Mouse (Mus musculus): ENCODE measurements around the gene Epb42. TPM values are rescaled to one million over a fixed set of nuclear protein-coding genes. Genes with fewer than 3 reads are reported as not detected.

Gene Epb42
- polyA plus RNA-seq, 1 experiment = not detected

DNA sequence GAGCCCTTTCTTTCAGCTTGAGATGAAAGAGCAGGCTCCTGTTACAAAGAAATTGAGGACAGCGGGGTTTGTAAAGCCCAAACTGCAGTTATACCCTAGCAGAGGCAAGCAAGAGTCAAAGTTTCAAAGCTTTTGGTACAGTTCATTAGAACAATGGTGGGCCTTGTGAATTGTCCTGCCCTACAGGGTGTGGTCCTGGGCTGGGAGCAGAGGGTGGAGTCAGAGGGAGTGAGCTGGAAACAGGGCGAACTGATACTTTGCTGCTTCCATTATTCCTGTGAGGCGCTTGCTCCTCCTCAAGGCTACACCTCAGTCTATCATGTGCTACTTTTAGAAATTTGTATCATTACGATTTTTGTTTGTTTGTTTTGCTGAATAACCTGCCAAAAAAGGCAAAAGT lies 45.7 kb downstream of the Epb42 start:
- no peak overlapping the region for H3ac ChIP-seq (ENCODE audit: control insufficient read depth, insufficient read length, low read depth)
- no peaks in the 10 kb centered on the region for H3K79me2 ChIP-seq (ENCODE audit: control insufficient read depth, insufficient read depth)
- no peak overlapping the region for H3K4me3 ChIP-seq (ENCODE audit: insufficient read depth, poor library complexity, severe bottlenecking)
- no peaks in the 10 kb centered on the region for H3K79me3 ChIP-seq (ENCODE audit: low read depth)
- peaks cover 12% of the 10 kb centered on the region for H3K36me3 ChIP-seq (ENCODE audit: control insufficient read depth, insufficient read depth)
- no peak for TF ChIP-seq MYOD1 (IDR thresholded peaks at IDR 0.05; ENCODE audit: control insufficient read depth, insufficient read length, low read depth)
- no peaks in the 10 kb centered on the region for H3K27me3 ChIP-seq (ENCODE audit: control insufficient read depth, insufficient read depth, insufficient read length)

DNA sequence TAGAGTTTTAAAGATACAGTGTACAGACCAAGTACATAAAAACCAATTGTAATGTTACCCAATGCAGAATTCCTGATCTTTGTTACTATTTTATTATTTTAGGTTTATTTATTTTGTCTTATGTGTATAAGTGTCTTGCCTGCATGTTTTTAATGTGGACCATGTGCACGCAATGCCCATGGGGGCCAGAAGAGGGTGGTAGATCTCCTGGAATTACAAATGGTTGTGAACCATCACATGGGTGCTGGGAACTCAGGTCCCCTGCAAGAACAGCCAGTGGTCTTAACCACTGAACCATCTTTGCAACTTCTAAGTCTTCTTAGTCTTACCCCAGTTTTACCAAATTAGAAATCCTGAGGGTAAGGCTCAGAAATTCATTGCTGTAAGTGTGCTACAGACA lies 51.6 kb downstream of the Epb42 start:
- Histone ChIP-seq H3ac (ENCODE audit: control insufficient read depth, insufficient read length, low read depth) (no peak overlapping the region), H3K27me3 (ENCODE audit: control insufficient read depth, insufficient read depth, insufficient read length) (no peaks in the 10 kb centered on the region), H3K79me3 (ENCODE audit: low read depth) (no peaks in the 10 kb centered on the region), H3K4me3 (ENCODE audit: insufficient read depth, poor library complexity, severe bottlenecking) (no peak overlapping the region), H3K79me2 (ENCODE audit: control insufficient read depth, insufficient read depth) (no peaks in the 10 kb centered on the region), H3K36me3 (ENCODE audit: control insufficient read depth, insufficient read depth) (peaks cover 2% of the 10 kb centered on the region)
- TF ChIP-seq USF1 (IDR thresholded peaks at IDR 0.05; ENCODE audit: low read depth) = no peak
- TF ChIP-seq MYOG (IDR thresholded peaks at IDR 0.05; ENCODE audit: control insufficient read depth, extremely low read depth, insufficient read length) = no peak
- no peak for TF ChIP-seq CTCF (IDR thresholded peaks at IDR 0.05; ENCODE audit: control insufficient read depth, insufficient read depth, insufficient read length)
- no peak for TF ChIP-seq FOSL1 (IDR thresholded peaks at IDR 0.05; ENCODE audit: insufficient read depth, low read length, poor library complexity, severe bottlenecking)
- no peak for TF ChIP-seq MAX (IDR thresholded peaks at IDR 0.05)
- no peak for TF ChIP-seq MYOD1 (IDR thresholded peaks at IDR 0.05; ENCODE audit: control insufficient read depth, insufficient read length, low read depth)
- TF ChIP-seq CEBPB (IDR thresholded peaks at IDR 0.05; ENCODE audit: low read depth) = no peak

DNA sequence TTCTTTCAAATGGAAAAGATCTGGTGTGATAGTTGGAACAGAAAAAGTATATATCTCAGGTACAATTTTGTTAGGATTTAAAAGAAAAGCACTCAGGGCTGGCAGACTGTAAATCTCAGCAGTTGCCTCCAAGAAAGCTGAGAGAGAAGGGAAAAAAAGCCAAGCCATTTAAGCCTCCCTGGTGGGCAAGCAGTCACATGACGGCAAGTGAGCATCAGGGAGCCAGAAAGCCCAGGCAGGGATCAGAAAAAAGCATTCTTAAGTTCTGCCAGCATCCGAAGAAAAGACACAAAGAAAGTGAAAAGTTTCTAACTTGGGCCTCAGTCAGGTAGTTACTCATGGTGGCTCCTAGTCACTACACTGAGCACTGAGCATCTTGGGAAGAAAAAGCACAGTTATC lies 53.3 kb downstream of the Epb42 start:
- Histone ChIP-seq H3ac (ENCODE audit: control insufficient read depth, insufficient read length, low read depth) (no peak overlapping the region), H3K79me3 (ENCODE audit: low read depth) (no peaks in the 10 kb centered on the region), H3K36me3 (ENCODE audit: control insufficient read depth, insufficient read depth) (no peaks in the 10 kb centered on the region), H3K4me3 (ENCODE audit: insufficient read depth, poor library complexity, severe bottlenecking) (no peak overlapping the region), H3K79me2 (ENCODE audit: control insufficient read depth, insufficient read depth) (no peaks in the 10 kb centered on the region), H3K27me3 (ENCODE audit: control insufficient read depth, insufficient read depth, insufficient read length) (no peaks in the 10 kb centered on the region)
- TF ChIP-seq CTCF (IDR thresholded peaks at IDR 0.05; ENCODE audit: control insufficient read depth, insufficient read depth, insufficient read length) (no peak), MAX (IDR thresholded peaks at IDR 0.05) (no peak), USF1 (IDR thresholded peaks at IDR 0.05; ENCODE audit: low read depth) (no peak), FOSL1 (IDR thresholded peaks at IDR 0.05; ENCODE audit: insufficient read depth, low read length, poor library complexity, severe bottlenecking) (no peak), CEBPB (IDR thresholded peaks at IDR 0.05; ENCODE audit: low read depth) (no peak), MYOD1 (IDR thresholded peaks at IDR 0.05; ENCODE audit: control insufficient read depth, insufficient read length, low read depth) (no peak), MYOG (IDR thresholded peaks at IDR 0.05; ENCODE audit: control insufficient read depth, extremely low read depth, insufficient read length) (no peak)

DNA sequence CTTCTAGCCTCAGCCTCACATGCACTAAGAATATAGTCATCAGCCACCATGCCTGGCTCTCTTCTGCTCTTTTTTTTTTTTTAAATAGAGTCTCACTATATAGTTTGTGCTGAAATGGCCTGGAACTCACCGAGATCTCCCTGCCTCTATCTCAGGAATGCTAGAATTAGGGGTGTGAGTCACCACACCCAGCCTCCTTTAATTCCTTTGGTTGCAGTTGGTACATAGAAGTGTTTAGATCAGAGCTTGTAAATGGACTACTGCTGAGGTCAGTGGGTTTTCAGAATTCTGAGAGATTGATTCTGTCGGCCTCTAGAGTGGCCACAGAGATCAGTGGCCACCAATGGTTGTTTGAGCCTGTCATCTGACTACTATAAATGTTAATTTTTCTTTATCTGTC lies 56.0 kb downstream of the Epb42 start:
- Histone ChIP-seq H3K36me3 (ENCODE audit: control insufficient read depth, insufficient read depth) (no peaks in the 10 kb centered on the region), H3ac (ENCODE audit: control insufficient read depth, insufficient read length, low read depth) (no peak overlapping the region)

DNA sequence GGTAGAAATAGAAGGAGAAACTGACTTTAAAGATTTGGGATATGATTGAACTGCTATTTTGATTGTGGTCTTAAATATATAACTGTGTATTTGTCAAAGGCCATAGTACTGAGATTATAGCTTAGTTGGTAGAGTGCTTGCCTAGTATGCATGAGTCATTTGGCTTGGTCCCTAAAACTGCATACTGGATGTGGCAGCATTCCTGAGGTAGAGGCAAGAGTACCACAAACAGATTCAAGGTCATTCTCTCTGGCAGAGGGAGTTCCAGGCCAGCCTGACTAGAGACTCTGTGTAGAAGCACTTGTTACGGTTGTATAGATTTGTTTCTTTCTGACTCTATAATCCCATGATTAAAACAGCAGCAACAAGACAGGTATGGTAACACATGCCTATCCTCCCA lies 57.1 kb downstream of the Epb42 start:
- H3K27me3 ChIP-seq (ENCODE audit: control insufficient read depth, insufficient read depth, insufficient read length) = no peaks in the 10 kb centered on the region
- TF ChIP-seq FOSL1 (IDR thresholded peaks at IDR 0.05; ENCODE audit: insufficient read depth, low read length, poor library complexity, severe bottlenecking) (peak; percentile 55), MAX (IDR thresholded peaks at IDR 0.05) (no peak)
- H3K79me3 ChIP-seq (ENCODE audit: low read depth) = no peaks in the 10 kb centered on the region
- H3K36me3 ChIP-seq (ENCODE audit: control insufficient read depth, insufficient read depth) = no peaks in the 10 kb centered on the region
- H3K79me2 ChIP-seq (ENCODE audit: control insufficient read depth, insufficient read depth) = peaks cover 6% of the 10 kb centered on the region
- no peak overlapping the region for H3K4me3 ChIP-seq (ENCODE audit: insufficient read depth, poor library complexity, severe bottlenecking)
- no peak overlapping the region for H3ac ChIP-seq (ENCODE audit: control insufficient read depth, insufficient read length, low read depth)

More for the DNA sequence above, 56.0 kb downstream of the Epb42 start:
- TF ChIP-seq USF1 (IDR thresholded peaks at IDR 0.05; ENCODE audit: low read depth) (peak; percentile 16), CEBPB (IDR thresholded peaks at IDR 0.05; ENCODE audit: low read depth) (peak; percentile 23), CTCF (IDR thresholded peaks at IDR 0.05; ENCODE audit: control insufficient read depth, insufficient read depth, insufficient read length) (no peak), FOSL1 (IDR thresholded peaks at IDR 0.05; ENCODE audit: insufficient read depth, low read length, poor library complexity, severe bottlenecking) (peak; percentile 40)
- H3K27me3 ChIP-seq (ENCODE audit: control insufficient read depth, insufficient read depth, insufficient read length) = no peaks in the 10 kb centered on the region
- H3K4me3 ChIP-seq (ENCODE audit: insufficient read depth, poor library complexity, severe bottlenecking) = no peak overlapping the region
- H3K79me2 ChIP-seq (ENCODE audit: control insufficient read depth, insufficient read depth) = peaks cover 6% of the 10 kb centered on the region
- no peaks in the 10 kb centered on the region for H3K79me3 ChIP-seq (ENCODE audit: low read depth)

DNA sequence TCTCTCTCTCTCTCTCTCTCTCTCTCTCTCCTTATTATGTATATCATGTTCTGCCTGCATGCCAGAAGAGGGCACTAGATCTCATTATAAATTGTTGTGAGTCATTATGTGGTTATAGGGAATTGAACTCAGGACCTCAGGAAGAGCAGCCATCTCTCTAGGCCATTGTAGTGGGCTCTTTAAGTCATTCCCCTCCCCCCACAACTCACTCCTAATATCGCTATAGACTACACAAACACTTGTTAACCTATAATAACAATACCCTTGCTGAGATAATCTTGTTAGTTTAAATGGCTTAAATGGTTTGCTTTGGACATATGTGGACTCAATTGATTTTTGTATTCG lies 58.2 kb downstream of the Epb42 start:
- Histone ChIP-seq H3K27me3 (ENCODE audit: control insufficient read depth, insufficient read depth, insufficient read length) (no peaks in the 10 kb centered on the region), H3K79me2 (ENCODE audit: control insufficient read depth, insufficient read depth) (peaks cover 6% of the 10 kb centered on the region), H3K79me3 (ENCODE audit: low read depth) (no peaks in the 10 kb centered on the region), H3K36me3 (ENCODE audit: control insufficient read depth, insufficient read depth) (no peaks in the 10 kb centered on the region), H3K4me3 (ENCODE audit: insufficient read depth, poor library complexity, severe bottlenecking) (no peak overlapping the region), H3ac (ENCODE audit: control insufficient read depth, insufficient read length, low read depth) (no peak overlapping the region)
- TF ChIP-seq CEBPB (IDR thresholded peaks at IDR 0.05; ENCODE audit: low read depth) (no peak), MAX (IDR thresholded peaks at IDR 0.05) (no peak), USF1 (IDR thresholded peaks at IDR 0.05; ENCODE audit: low read depth) (no peak)

All from C2C12 (cell line).